Mouse (Mus musculus) brain, embryonic 14.5 days (tissue): ENCODE measurements around the gene Zfp217.

Experiments used
- CTCF ChIP-seq: fragments of 200-500 bp; IDR thresholded peaks from 2 replicates; pipeline ENCODE4 v1.5.1; 2012; ENCODE audit warnings: inconsistent platforms, mild to moderate bottlenecking, moderate library complexity, borderline replicate concordance; ENCODE audit not compliant: insufficient read depth, insufficient read length; ENCODE audit errors: extremely low read depth
- POLR2A ChIP-seq: fragments of 200-500 bp; IDR thresholded peaks from 2 replicates; pipeline ENCODE4 v1.6.1; 2012; ENCODE audit warnings: mild to moderate bottlenecking, inconsistent platforms, borderline replicate concordance; ENCODE audit not compliant: poor library complexity, insufficient read depth, insufficient read length, severe bottlenecking; ENCODE audit errors: extremely low read depth

GRCm38 (mm10) chr2:170116704-170117281 lies 31.1 kb downstream of the Zfp217 start:
- TF ChIP-seq CTCF, result peak; percentile 78; the same call in 1 of the 2 replicates
- TF ChIP-seq POLR2A, result no peak
